Mouse (Mus musculus): ENCODE measurements around the gene Ttll3.

Ttll3 gene

DNA sequence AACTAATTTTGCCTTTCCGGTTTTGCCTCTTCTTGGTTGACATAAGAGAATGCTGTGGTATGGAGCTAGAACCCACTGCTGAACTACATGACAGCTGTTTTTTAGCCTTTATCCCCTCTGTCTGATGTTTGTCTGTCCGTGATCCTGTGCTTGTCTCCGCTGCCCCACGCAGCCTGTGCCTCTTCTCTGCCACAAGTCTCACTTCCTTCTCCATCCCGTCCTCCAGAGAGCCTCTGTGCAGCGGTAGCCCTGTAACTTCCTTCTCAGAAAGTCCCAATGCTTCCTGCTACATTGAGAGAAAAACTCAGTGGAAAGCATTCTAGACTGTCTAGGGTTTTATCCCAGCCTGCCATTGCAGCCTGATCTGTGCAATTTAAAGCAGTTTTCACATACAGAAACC is 9.8 kb upstream of the Ttll3 start:
- no peak for DNase-seq (ENCODE audit: low read depth, low spot score)

DNA sequence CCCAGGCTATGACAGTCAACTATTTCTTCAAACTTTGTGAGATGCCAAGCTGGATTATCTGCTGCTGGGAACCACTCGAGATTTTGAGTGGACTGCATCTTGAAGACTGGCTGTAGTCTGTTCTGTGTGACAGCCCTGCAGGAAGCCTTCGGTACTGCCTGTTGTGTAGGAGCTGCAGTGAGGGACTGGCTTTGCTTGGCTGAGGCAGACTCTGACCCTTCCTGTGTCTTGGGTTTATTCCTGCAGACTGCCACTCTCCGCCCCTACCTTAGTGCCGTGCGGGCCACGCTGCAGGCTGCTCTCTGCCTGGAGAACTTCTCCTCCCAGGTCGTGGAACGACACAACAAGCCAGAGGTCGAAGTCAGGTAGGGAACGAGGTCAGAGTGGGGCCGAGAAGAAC is 8.6 kb upstream of the Ttll3 start:
- no peak for DNase-seq (ENCODE audit: low read depth, low spot score)

DNA sequence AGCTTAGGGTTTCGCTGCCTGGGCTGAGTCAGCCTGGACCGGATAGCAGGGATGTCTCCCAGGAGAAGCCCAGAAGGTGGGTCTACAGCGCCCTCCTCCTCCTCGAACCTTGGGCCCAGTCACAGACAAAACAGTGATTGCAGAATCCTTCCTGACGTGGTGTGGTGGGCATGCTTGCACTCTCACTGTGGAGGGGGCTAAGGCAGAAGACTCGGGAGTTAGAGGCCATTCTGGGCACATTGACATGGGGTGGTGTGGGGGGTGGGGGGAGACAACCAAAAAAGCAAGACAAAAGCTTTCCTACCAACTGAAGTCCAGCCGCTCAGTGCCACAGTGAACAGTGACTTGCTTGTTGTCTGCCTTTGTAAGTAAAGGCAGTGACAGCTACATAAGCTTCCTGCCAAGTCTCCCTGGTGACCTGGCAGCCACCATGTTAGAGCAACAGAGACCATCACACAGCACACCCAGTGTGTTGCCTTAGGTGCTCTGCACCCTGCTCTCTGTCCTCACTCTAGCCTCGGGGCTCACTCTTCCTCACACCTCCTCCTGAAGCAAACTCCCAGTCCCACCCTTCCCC is 4.6 kb upstream of the Ttll3 start:
- DNase-seq (ENCODE audit: low read depth, low spot score), result no peak

DNA sequence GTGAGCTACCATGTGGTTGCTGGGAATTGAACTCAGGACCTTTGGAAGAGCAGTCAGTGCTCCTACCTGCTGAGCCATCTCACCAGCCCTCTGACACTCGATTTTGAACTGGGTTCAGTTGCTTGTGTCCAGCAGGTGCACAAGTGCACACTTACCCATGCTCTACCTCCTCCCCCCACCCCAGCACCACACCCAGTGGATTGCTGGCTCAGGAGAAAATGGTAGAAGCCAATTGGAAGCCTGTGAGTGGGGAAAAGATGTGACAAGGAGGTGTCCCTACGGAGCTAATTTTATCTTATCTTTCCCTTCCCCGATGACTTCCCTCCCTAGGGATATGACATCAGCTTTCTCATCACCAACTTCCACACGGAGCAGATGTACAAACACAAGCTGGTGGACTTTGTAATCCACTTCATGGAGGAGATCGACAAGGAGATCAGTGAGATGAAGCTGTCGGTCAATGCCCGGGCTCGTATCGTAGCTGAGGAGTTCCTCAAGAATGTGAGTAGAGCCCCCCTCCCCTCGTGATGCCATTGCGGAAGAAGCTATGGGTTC is 3.8 kb upstream of the Ttll3 start:
- no peak for DNase-seq (ENCODE audit: low read depth, low spot score)

DNA sequence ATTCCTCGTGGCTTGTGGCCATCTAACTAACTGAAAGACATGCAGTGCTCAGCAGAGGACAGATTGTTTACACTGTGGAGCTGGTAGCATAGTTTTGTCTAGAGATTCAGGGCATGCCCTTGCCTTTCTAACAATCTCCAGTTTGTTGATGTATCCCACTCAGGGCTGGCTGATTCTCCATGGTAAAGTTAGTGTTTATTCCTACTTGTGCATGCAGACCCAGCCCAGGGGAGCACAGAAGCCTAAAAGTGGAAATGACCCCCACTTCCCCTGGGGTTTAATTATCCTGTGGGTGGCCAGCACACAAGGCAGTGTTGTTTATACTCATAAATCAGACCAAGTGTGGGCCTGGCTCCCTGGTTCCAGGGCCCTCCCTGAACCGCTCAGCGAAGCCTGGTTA is 3.0 kb upstream of the Ttll3 start:
- DNase-seq (ENCODE audit: low read depth, low spot score), result no peak

DNA sequence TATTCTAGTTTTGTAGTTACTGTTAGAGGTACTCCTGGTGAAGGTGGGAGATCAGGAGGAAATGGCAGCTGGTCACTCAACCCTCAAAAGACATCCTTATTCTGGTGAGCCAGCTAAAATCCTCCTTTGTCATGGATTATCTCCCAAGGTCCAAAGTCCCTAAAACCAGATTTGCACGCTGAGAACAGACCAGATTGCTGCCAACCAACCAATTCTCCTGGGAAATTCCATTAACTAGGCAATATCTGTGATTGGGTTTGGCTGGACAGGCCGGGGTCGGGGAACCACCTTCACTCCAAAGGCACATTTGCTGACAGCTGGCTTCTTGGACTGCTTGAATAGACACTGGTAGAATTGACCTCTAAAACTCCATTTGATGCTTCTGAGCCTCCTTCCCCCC is 1.7 kb downstream of the Ttll3 start:
- no peak for DNase-seq (ENCODE audit: low read depth, low spot score)

DNA sequence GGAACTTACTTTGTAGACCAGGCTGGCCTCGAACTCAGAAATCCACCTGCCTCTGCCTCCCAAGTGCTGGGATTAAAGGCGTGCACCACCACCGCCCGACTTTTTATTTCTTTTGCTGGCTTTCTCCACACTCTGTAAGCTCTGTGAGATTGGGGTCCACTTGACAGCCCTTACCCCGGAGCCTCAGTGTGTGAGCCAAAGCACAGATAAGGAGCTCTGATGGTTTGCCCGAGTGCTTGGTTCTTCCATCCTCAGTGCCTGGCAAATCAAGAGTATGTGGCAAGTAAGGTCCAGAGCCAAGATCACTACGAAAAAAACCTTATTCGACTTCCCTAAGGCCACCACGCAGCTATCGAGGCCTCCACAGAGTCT is 2.9 kb downstream of the Ttll3 start:
- no peak for DNase-seq (ENCODE audit: low read depth, low spot score)

DNA sequence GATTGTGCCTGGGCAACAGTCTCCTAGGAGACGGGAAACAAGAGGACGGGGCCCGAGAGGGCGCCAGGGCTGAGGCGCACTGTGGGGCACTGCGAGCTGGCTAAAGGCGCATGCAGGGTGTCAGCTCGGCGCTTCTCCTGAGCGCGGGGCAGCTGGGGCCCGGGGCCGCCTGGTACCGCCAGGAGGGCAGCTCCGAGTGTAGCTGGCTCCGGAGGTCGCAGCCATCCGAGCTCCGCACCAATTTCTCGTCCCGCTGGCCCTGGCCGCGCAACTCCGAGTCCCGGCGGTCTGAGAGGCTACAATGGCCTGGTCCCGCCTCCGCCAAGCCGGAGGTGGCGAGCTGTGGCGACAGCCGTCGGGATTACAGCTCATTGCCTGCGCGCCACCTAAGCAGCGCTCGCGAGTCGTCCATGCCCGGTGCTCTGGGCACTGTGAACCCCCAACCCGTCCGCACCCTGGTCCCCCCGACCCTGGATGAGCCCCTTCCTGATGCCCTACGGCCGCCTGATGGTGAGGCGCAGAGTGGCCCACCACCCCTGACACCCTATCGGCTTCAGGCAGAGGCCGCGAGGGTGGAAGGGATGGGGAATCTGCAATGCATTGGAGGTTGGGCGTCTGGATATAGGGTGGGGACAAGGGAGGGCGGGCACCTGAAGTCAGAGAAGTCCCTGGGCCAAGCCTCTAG is 3.5 kb downstream of the Ttll3 start:
- DNase-seq (ENCODE audit: low read depth, low spot score), result peak; percentile 50

DNA sequence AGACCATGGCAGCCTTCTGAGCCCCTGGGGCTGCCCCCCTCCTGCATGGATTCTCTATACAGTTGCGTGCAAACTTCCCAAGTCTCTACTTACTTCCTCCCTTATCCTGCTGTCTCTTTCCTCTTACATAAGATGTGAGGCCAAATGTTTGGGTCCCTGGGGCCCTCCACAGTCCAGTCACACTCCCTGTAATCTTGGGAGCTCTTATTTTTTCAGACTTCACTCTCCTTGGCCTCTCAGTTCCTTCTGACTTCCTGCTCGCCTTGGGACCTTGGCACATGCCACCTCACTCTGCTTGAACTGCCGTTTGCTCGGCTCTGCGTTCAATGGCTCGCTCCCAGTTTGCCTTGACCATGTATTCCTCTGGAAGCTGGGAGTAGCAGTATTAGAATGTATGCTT is 4.9 kb downstream of the Ttll3 start:
- no peak for DNase-seq (ENCODE audit: low read depth, low spot score)

DNA sequence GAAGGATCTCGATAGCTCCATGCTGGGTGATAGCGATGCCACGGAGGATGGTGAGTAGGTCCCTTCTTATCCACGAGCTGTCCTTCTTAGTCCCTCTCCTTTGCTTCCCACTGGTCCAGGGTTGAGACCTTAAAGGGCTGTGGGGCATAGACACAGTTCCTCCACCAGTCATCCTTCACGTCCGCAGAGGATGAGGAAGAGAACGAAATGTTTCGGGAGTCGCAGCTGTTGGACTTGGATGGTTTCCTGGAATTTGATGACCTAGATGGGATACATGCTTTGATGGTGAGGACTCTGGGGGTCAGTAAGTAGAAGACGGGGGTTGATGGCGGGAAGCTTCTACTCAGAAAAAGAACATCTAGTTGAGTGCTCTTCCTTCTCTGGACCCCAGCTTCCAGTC is 5.8 kb downstream of the Ttll3 start:
- no peak for DNase-seq (ENCODE audit: low read depth, low spot score)

DNA sequence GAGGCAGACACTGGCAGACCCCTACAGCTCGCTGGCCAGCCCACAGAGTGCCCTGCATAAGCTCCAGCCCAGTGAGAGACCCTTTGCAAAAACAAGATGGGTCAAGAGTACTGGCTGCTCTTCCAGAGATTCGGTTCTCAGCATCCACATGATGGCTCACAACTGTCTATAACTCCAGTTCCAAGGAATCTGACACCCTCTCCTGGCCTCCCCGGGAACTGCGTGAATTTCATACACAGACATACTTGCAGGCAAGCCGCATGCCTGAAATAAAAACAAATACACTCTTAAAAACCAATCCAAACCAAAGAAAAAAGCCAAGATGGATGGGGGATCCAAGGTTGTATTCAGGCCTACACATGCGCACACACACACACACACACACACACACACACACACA is 6.4 kb downstream of the Ttll3 start:
- DNase-seq (ENCODE audit: low read depth, low spot score), result no peak

DNA sequence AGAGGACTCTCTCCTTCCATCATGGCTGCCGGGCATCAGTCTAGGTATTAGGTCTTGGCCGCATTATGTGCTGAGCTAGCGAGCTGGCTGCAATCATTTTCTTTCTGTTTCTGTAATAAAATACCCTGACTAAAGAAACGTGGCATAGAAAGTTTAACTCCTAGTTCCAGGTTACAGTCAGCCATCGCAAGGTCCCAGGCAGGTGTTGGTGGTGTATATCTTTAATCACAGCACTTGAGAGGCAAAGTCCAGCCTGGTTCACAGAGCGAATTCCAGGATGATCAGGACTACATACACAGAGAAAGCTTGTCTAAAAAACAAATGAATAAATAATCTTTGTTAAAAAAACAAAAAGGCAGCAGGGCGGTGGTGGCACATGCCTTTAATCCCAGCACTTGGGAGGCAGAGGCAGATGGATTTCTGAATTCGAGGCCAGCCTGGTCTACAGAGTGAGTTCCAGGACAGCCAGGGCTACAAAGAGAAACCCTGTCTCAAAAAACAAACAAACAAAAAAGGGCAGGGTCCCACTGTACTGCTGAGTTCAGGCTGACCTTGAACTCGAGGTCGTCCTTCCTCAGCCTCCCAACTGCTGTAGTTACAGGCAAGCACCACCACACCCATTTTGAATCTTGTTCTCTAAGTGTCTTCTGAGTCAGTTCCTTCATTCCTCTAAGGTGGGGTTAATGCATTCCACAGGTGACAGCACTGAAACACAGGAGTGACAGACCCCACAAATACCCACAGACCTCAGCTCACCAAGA is 7.4 kb downstream of the Ttll3 start:
- DNase-seq (ENCODE audit: low read depth, low spot score), result no peak

DNA sequence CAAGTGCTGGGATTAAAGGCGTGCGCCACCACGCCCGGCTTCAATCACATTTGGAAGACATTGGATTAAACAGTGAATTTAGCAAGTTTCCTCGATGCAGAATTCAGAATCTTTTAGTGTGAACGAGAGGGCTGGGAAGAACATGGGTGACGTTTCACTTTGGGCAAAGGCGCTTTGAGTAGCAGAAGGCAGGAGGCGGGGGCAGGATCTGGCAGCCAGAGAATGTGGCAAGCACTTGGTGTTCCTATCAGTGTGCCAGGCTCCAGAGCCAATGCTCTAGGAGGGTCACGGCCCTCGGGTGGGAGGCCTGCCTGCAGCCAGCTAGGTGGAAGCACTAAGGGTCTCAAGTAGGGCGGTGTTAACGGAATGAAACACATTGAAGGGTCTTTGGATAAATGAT is 13.0 kb downstream of the Ttll3 start:
- DNase-seq (ENCODE audit: low read depth, low spot score), result no peak

DNA sequence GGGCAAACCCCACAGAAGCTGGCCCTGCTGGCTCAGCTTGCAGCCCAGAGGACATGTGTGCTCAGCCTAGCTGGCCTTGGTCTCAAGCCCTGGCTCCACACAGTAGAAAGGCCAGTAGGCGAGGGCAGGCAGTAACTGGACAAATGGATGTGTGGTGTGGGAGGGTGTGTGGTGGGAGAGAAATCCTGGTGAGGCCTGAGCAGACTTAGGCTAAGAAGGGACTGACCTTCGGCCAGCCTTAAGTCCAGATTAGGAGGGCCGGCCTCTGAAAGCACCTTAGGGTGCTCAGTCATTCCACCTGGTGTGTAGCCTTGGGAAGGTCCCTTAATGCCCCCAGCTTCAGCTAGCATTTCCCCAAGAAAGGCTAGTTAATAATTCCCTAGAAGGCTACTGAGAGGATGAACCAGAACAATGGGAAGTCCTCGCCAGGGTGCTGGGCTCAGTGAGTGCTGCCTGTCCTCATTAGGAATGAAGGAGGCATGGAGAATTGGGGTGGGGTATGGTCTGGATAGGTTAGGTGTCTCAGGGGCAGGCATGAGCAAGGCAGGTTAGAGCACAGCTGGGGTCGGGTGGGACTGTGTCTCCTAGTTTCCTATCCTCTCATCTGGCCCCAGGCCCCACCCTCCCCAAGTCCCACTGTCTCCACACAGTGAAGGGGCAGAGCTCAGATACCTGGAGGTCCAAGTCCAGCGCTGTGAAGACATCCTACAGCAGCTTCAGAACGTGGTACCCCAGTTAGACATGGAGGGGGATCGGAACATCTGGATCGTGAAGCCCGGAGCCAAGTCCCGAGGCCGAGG is 15.8 kb downstream of the Ttll3 start:
- no peak for DNase-seq (ENCODE audit: low read depth, low spot score)

DNA sequence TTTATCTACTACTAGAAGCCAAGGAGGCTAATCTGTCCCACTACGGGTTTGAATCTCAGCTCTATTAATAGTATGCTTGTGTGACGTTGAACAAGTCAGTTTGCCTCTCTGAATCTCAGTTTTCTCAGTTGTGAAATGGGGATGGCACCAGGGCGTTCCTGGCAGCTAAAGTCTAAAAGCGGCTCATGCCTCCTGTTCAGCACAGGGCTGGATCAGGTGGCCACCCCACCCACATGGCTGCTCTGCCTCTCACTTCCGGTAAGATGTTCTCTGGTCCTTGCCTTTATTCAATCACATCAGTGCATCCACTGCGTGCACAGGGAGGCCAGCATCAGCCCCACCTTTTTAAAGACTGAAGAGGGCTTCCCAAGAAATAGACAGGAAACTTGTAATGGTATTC is 16.4 kb downstream of the Ttll3 start:
- DNase-seq (ENCODE audit: low read depth, low spot score), result no peak

DNA sequence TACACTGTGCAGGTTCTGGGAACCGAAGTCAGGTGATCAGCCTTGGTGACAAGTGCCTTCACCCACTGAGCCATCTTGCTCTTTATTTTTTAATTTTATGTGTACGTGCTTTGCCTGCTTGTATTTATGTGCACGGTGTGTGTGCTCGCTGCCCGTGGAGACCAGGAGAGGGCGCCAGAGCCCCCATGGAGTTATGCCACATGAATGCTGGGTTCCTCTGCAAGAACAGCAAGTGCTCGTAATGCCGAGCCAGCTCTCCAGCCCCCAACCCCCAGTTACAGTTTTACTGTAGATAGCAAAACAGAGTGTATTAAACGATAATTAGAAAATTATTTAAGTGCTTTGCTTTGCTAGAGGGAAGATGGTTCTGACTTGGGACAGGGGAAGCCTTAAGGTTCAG is 17.6 kb downstream of the Ttll3 start:
- no peak for DNase-seq (ENCODE audit: low read depth, low spot score)

DNA sequence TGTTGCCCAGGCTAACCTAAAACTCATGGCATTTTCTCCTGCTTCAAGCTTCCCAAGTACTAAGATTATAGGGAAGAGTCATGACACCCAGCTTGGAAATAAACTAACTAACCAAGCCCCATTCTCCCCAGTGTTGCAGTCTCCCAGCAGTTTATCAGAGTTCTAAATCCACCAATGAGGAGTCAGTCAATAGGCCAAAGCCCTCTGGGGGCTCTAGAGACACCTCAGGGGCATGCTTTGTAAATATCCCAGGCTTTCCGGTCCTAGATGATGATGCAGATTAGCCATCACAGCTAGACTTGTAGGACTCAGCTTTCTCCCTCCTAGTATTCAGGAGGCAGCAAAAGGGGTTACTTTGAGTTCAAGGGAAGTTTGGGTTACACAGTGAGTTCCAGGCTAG is 20.9 kb downstream of the Ttll3 start:
- DNase-seq (ENCODE audit: low read depth, low spot score), result no peak

DNA sequence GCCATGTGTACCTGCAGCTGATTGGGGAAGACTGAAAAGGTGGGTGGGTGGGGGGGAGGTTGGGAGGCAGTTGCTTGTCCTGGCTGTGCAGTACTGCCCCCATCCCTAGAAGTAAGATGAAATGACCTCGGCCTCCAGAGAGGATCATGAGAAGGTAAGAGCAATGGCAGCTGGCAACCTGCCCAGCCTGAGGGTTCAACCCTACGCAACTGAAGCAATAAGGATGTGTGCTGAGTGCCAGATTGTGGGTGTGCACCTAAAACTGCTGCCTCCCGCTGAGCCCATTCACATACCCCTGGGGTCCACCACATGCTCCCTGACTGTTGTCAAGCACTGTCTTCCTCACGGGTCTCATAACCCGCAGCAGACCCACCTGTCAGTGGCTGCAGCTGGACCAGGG is 27.4 kb downstream of the Ttll3 start:
- no peak for DNase-seq (ENCODE audit: low read depth, low spot score)

DNA sequence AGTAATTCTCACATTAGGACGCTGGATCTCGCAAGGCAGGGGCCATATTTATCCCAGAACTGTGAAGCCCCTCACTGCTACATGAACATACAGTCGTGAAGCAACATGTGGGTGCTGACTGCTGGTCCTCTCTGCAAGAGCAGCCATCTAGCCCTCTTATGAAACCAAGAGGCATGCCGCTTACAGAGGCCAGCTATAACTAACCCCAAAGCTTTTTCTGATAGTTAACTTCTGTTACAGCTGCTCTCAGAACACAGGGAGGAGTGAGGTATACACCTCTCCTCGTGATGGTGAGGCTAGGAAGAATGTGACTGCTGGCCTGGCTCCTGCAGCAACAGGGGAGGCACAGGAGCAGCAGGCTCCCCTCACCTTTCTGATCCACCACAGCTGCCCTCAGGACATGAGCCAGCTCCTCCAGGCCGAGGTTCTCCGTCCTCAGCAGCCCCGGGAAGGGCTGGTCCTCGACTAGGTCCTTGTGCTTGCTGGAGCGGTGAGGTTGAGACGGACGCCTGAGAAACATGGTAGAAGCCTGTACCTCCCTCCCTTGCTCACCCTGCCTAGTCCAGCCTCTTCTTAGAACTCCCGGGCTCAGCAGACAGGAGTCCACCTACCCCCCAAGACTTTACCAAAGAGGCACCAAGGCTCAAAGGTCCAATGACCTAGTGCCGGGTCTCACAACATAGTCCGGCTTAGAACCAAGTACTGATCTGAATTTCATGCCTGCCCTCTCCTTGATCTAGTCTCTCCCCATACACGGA is 29.6 kb downstream of the Ttll3 start:
- DNase-seq (ENCODE audit: low read depth, low spot score), result no peak

DNA sequence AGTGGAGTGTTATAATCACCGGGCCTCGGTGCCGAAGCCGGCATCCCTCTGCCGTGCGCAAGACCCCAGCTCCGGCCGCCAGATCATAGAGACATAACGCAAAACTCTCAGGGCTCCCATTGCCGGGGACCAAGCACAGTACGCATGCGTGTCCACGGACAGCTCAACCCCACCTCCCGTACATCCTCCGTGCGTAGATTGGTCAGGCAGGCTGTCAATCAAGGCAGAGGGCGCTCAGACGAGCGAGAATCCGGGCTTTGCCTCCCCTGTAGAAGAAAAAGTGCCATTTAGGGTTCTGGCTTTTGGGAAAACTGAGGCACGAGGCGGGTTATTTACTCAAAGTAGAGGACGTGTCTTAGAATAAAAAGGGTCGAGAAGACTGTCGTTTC is 30.1 kb downstream of the Ttll3 start, which contains the start of gene Rpusd3:
Gene Rpusd3, minus strand, starts transcription at position 142 of the 389 bp plus-strand sequence.
- peak; percentile 97 for DNase-seq (ENCODE audit: low read depth, low spot score)

DNA sequence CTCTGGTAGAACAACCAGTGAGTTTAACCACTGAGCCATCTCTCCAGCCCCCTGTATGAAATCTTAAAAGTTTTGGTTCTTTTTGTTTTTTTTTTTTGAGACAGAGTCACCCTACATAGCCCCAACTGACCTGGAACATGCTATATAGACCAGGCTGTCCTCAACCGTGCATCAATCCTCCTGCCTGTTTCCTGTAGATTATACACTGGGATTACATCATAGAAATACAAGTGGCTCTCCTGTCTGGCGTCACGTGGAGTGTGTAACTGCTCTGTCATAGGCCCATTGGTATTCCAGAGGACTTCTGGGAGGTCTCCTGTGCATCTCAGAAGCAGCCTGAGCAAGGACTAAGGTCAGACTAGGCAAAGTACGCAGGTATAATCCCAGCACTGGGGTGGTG is 33.9 kb downstream of the Ttll3 start:
- no peak for DNase-seq (ENCODE audit: low read depth, low spot score)
